Mouse (Mus musculus) gastrocnemius, postnatal 36 days (tissue): ENCODE results near the gene Cpd. TPM values are rescaled to one million over a fixed set of nuclear protein-coding genes. Genes with fewer than 3 reads are reported as not detected.
"Not testable (repeated sequence)": the region's sequence is repeated elsewhere in the genome, so short reads cannot be mapped to it uniquely, and the experiment has no call there.

Source experiments
- DNase-seq, 2 experiments: peaks; one replicate each; pipeline ENCODE4 v3.0.0; 2022
- intact Hi-C: fragments of 180-260 bp; cut with DNase I; formaldehyde crosslinking; loops from one replicate; pipeline ENCODE4 v1.15.1; 2025
- total RNA-seq, 2 experiments: library from RNA; stranded (reverse); gene quantifications; 2 replicates each; pipeline ENCODE4 v1.2.3; 2021

The Cpd gene
- total RNA-seq, 2 experiments from 2014 or later: 28.2 to 28.9 TPM

DNA sequence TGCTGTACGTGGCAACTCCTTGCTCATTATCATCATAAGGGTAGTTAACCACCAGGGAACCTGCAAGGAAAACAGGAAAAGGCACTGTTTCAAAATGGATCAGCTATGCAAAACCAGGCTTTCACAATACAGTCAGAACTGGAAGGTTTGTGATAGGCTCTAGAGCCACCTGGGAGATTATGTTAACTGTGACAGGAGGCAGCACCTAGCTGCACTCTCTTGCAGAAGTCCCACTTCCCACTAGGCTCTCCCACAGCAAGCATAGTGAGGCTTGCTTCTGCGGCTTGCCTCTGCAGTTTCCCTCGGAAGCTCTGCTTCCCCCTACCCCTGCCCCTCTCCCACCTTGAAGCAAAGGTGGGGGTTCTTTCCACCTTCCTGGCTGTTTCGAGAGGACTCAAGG is 40.8 kb downstream of the Cpd start:
- no peak for DNase-seq
- intact Hi-C loops: loop anchor here (5.0 kb wide), 1 partner anchor 86 kb away; no protein-coding TSS in a partner anchor

DNA sequence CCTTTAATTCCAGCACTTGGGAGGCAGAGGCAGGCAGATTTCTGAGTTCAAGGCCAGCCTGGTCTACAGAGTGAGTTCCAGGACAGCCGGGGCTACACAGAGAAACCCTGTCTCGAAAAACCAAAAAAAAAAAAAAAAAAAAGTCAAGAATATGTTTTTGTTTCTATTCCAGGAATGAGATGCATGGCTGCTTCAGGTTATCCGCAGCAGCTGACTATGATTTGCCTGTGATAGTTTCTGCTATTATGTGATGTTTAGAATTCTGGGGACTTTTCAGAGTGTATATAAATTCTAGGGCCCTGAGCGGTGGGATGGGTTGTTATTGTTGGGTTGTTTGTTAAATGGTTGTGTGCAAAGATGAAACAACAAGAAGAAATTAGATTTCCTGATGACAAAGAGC is 41.7 kb downstream of the Cpd start:
- intact Hi-C loops: loop anchor here (5.0 kb wide), 1 partner anchor 87 kb away; no protein-coding TSS in a partner anchor
- not testable (repeated sequence) for DNase-seq

DNA sequence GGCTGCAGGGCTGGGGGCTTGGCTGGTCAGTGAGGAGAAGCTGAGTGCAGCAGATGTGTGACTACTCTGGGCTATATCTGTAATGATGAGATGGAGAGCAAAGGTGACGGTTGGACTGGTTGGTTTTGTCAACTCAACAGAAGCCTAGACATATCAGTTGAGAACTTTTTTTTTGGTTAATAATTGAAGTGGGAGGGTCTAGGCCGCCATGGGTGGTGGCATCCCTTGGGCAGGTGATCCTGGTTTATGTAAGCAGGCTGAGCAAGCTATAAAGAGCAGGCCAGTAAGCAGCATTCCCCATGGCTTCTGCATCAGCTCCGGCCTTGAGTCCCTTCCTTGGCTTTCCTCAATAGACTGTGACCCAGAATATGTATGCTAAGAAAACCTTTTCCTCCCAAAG is 43.6 kb downstream of the Cpd start:
- DNase-seq: no peak
- intact Hi-C loops: no loop called here

DNA sequence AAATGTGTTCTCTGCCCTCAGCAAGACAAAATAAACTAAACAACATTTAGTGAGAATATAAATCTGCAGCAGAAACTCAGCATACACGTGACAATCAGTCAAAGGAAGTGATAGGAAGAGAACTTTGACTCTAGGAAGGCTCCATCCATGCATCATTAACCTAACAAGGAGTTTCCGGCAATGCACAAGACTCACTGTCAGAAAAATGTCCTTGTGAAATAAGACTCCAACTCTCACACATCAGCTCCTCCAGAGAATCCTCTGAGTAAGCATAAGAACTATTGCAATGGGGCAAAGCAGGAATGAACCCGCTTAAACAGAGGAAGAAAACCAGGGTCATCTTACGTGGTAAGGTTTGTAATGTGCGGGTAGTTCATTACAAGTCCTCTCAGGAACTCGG is 49.6 kb downstream of the Cpd start:
- DNase-seq: no peak
- intact Hi-C loops: no loop called here

DNA sequence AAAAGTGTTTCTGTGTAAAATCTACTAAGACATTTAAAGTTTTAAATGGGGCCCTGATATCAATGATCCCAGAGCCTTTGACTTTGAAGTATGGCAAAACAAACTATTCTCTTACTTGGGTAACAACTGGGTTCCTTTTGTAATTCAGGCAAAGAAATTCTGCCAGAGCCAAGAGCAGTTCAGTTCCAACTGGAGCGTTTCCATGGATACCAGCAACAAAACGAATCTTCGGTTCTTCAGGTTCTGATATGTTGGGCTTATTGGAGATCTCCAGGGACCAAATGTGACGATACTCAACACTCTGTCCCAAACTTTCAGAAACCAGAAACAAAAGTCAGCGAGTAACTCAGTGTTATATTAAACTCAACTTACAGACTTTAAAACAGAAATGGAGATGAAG is 51.5 kb downstream of the Cpd start:
- intact Hi-C loops: no loop called here
- no peak for DNase-seq

DNA sequence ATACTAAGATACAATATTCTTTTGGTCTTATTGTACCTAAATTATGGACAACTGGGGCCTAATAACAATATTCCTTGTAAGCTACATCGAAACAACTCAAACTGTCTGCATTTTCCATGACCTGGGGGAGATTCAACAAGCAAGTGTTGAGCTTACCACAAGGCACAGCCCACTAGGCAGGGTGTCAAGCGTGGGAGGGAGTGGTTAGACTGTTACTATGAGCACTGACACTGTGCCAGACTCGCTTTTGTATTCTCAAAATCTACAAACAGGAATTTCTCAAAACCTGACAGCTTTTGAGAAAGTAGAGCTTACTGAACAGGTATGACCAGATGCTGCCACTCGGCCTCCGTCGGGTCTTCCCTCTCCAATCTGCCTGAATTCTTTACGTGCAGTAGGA is 55.5 kb downstream of the Cpd start:
- intact Hi-C loops: no loop called here
- no peak for DNase-seq

DNA sequence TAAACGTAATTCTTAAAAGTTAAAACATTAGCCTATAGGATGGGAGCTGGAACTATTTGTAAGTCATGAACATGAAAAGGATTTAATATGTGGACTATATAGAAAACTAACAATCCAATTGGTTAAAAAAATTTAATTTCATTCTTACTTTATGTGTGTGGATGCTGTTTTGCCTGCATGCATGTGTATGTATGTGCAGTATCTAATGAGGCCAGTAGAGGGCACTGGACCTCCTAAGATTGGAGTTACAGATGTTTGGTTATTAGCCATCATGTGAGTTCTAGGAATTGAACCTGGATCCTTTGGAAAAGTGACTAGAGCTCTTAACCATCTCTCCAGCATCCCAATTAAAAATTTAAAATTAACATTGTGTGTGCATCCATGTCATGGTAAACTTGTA is 57.6 kb downstream of the Cpd start:
- intact Hi-C loops: no loop called here
- peak in 1 of 2 experiments; percentile 34 for DNase-seq

DNA sequence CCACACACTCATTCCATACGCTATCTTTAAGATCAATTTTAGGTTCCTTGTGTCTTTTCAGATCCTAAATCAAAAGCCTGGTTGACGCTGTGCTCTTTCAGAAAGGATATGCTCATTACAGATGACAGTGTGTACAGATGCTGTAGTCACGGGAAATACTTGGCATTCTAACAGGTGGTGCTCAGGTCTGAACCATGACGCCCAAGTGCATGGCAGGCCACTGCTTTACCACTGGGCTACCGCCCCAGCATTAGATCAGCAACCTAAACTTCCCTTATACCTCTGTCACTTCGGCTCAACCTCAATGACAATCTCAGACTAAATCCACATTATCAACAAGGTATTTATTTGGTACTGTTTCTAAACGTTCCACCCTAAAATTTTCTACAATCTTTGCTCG is 71.3 kb downstream of the Cpd start:
- DNase-seq: no peak
- intact Hi-C loops: no loop called here

DNA sequence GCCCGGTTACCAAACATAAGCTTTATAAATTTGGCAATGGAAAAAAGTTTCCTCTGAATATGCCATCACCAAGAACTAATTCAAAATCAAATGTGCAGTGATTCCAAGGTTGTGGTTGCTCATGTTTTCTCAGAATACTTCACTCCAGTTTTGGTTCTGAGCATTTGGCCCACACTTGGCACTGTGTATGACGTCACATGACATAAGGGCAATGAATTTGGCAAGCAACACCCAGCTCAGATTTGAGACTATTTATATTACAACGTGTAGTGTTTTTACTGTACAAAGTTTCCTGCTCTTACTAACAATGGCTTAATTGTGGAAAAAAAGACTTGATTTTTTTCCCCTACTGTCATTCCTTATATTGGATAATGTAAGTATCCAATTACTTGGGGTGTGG is 73.0 kb downstream of the Cpd start:
- intact Hi-C loops: no loop called here
- no peak for DNase-seq

DNA sequence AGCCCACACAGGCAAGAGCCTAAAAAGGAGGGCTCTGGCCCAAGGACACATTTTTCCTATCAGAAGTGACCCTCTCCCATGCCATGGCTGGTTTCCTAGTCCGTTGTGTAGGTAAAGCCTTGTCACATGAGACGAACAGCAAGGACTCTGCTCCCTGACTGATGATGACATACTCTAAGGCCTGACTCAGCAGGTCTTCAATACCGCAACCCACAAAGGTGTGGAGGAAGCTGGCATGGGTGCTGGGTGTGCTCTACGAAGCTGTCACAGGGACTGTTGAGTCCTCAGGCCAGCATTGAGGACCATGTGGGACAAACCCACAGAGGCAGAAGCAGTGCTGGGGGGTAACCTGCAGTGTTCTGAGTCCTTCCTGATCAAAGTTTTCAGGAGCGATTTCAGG is 76.3 kb downstream of the Cpd start:
- no peak for DNase-seq
- intact Hi-C loops: no loop called here

DNA sequence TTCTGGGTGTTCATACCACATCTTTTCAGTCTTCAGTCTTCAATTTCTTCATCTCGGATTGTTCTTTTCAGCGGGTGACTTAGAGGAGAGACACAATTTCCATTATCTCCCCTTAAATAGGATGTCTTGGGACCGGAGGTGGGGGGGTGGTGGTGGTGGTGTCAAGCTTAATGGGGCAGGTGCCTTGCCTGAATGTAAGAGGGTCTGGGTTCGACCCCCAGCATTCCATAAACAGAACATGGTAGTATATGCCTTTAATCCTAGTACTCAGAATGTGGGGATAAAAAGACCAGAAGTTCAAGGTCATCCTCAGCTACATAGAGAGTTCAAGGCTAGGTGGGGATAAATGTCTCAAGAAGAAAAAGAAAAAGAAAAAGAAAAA is 83.1 kb downstream of the Cpd start:
- intact Hi-C loops: loop anchor here (2.0 kb wide), 1 partner anchor 87 kb away; no protein-coding TSS in a partner anchor

DNA sequence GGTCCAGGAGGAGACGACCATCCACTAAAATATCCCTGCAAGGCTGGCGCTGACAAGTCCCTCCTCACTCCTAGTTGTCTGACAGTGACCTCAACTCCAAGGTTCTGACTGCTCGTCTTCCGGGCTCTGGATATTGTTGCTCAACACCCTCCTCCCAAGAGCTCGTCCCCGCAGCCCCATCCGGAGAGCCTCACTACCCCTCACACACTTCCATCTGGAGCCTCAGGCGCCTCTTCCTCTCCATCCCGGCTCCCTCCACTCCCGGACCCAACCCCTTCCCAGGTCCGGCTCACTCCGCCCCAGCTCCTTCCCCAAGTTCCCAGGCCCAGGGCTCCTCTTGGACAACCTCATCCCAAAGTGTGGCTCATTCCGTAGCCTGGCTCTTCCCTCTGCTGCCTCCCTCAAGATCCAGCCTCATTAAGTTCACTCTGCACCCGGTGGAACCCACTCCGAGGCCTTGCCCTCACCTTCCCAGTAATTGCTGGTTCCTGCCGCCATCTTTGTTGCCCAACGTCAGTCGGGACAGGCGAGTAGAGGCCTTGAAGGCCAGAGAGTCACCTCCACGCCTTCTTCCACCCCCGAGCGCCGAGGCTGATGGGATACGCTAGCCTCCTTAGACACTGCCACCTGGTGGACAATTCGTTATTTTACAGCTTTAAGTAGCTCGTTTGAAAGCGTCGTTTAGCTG is 83.6 kb downstream of the Cpd start, which contains the start of gene Gosr1:
TSS of gene Gosr1 (minus strand) at position 527 of the 688 bp plus-strand sequence.
- peak; percentile 78 to 88 for DNase-seq
- intact Hi-C loops: loop anchor here (2.0 kb wide), 1 partner anchor 86 kb away; no protein-coding TSS in a partner anchor

More for the DNA sequence above, 83.1 kb downstream of the Cpd start:
- DNase-seq: no peak

DNA sequence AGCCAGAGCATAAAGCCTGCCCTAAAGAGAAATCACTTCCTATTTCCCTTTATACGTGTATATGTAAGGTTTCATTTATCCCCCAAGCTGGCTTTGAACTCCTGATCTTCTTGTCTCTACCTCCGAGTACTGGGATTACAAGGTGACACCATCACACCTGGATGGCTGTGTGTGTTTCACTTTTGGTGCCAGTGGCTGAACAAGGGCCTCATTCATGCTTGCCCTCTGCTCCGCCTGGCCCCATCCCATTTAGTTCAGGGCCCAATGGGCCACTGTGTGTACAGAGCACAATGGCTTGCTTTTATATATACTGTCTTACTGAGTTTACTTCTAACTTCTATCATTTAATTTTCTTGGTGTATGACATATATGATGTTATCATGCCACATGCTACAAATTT is 94.5 kb downstream of the Cpd start:
- DNase-seq: no peak
- intact Hi-C loops: no loop called here

DNA sequence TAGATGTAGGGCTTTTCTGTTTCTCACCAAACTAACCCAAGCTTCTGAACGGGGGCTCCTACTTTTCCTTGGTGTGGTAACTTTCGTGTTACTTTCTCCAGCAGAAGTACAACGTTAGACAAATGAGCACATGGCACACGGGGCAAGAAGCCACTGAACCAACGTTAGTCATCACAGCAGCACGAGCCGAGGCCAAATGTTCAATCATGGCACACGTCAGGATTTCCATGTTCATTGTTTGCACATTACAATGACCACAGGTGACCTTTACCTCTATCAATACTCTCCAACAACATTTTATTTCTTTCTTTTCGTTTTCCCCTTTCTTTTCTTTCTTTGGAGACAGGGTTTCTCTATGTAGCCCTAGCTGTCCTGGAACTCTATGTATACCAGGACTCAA is 98.0 kb downstream of the Cpd start:
- DNase-seq: no peak
- intact Hi-C loops: no loop called here

DNA sequence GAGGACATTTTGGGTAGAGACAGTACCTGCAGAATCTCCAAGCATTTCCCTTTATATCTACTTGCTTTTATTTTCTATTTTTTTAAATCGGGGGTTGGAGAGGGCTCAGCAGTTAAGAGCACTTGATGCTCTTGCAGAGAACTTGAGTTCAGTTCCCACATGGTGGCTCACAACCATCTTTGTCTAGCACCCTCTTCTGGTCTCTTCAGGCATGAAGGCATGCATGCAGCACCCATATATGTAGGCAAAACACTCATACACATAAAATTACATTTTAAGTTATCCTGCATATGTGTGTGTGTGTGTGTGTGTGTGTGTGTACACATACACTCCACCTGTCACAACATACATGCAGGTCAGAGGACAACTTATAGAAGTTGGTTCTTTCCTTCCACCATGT is 100.9 kb downstream of the Cpd start:
- intact Hi-C loops: no loop called here
- no peak for DNase-seq

DNA sequence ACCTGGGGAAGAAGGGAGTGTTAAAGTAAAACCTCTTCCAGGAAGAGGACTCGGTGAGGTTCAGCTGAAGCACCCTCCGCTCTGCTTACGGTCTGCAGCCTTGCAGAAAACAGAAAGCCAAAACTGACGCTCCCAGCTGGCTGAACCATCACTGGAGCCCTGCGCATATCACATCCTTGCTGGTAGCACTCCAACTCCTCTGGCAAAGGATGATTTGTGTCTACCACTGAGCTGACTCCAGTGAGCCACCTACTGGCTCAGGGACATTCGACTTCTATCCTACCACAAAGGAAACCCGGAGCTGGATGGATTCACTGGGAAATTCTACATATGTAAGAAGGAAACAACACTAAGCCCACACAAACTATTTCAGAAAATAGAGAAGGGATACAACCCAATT is 102.3 kb downstream of the Cpd start:
- intact Hi-C loops: loop anchor here (5.0 kb wide), 1 partner anchor 67 kb away; the partner anchor contains the start of gene Trarg1
- DNase-seq: peak; percentile 29 to 48

DNA sequence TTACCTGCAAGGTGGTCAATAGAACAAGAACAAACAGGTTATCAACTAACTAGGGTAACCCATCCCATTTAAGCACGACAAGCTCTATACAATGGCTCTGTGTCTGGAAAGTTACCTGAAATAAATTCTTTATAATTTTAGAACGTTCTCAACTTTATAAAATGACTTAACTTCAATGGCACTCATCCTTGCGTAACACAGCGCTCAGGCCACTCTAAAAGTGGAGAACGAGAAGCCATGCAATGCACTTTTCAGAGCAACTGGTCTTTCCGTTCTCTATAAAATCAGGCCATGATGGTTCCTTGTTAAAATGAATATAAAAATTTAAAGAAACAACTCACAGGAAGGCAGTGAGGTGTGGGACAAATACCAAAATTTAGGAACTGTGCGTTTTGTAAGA is 104.3 kb downstream of the Cpd start:
- DNase-seq: no peak
- intact Hi-C loops: loop anchor here (5.0 kb wide), 1 partner anchor 65 kb away; the partner anchor contains the start of gene Trarg1

DNA sequence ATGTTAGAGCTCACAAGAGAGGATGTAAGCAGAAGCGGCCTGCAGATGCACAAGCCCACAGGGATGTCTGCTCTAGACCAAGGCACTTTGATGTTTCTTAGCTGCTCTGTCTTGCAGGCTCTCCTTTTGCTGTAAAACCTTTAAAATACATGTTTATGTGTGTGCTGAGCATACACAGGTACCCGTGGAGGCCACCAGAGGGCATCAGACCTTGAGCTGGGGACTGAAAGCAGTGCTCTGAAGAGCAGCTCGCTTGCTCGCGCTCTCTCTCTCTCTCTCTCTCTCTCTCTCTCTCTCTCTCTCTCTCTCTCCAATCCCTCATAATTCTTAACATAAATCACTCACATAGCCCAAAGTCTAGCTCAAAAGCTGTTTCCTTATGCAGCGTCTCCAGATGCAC is 107.7 kb downstream of the Cpd start:
- DNase-seq: no peak
- intact Hi-C loops: no loop called here

DNA sequence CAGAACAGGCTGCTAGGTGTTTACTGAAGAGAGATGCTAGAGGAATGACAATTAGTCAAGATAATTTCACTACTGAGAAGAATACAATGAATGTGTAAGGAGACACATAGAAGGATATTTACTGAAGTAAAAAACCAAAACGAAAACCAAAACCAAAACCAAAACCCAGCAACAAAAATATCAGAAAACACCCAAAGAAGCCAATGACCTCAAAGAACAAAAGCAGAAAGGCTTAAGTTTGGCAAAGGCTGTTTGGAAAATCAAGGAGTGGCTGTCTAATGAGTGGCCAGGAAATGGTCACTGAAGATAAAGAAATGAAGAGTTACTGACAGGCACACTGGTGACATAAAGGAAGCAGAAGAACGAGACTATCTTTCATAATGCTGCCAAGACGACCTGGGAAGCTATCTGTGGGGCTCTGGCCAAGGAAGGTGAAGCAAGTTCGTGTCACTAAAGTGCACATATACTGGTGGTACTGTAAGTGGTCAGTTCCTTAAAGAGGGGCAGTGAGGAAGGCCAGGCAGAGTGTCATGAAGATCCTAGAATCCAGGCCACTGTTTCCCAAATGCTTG is 111.0 kb downstream of the Cpd start:
- intact Hi-C loops: no loop called here
- no peak for DNase-seq

DNA sequence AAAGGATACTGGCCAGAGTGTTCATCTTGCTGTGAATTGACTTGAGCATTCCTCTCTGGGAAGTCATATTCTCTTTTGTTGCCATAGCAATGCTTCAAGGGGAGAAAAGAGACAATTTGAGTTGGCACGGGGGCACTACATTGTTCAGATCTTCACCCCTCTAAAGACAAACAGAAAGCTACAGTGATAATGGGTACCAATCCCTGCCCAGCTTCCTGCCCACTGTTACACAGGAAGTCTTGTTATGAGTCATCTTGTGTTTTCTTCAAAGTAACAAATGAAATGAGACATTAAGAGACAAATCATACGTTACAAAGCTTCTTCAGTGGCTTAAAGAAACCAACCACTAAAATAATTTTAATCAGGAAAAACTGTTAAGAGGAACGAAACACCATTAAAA is 112.3 kb downstream of the Cpd start:
- intact Hi-C loops: no loop called here

DNA sequence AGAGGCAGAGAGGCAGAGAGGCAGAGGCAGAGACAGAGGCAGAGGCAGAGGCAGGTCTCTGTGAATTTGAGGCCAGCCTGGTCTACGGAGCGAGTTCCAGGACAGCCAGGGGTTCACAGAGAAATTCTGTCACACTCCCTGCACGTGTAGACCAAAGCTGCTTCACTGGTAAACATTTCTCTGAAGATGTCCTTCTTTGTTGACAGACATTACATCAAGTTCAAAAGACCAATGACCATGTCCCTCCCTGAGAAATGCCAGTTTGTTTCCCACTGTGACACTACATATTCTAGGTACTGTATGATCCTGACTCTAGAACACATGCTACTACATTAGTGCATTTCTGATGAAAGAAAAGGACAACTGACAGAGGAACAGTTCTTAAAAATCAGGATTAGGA is 116.2 kb downstream of the Cpd start:
- intact Hi-C loops: no loop called here
- no peak for DNase-seq

More for the DNA sequence above, 112.3 kb downstream of the Cpd start:
- no peak for DNase-seq
